ENCODE assay signal across 8 mouse cellular contexts in the genomic region with DNA sequence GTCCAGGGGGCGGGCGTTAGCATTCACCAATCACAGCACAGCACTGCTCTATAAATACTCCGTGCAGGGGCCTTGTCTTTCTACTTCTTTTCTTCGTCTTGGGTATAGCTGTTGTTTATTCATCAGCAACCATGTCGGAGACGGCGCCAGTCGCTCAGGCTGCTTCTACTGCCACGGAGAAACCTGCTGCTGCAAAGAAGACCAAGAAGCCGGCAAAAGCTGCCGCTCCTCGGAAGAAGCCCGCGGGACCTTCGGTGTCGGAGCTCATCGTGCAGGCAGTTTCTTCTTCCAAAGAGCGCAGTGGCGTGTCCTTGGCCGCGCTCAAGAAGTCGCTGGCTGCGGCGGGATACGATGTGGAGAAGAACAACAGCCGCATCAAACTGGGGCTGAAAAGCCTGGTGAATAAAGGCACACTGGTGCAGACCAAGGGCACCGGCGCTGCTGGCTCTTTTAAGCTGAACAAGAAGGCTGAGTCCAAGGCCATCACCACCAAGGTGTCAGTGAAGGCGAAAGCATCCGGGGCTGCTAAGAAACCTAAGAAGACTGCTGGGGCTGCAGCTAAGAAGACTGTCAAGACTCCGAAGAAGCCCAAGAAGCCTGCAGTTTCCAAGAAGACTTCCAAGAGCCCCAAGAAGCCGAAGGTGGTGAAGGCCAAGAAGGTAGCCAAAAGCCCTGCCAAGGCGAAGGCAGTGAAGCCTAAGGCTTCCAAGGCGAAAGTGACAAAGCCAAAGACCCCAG. TPM values are rescaled to one million over a fixed set of nuclear protein-coding genes. Genes with fewer than 3 reads are reported as not detected.
DNase-seq lines count a peak whose midpoint lies in the region; ATAC-seq and TF ChIP-seq lines count a peak whose summit lies in the region.

Hist1h1a (plus strand) TSS at position 81 of the 738 bp plus-strand sequence.

- H3K4me1 ChIP-seq in bone marrow macrophage, adult 2 months (ENCODE audit: control insufficient read depth, insufficient read depth, low read length) = peaks cover 24% of the 10 kb centered on the region
- H3K4me1 ChIP-seq in heart, embryonic 12.5 days (replicated peaks) = peaks cover 26% of the 10 kb centered on the region
- H3K4me1 ChIP-seq in kidney, postnatal 0 days (replicated peaks; ENCODE audit: insufficient read depth, low read length) = peaks cover 17% of the 10 kb centered on the region
- peaks cover 27 to 37% of the 10 kb centered on the region in 2 experiments for H3K4me1 ChIP-seq in liver, embryonic 14.5 days (replicated peaks; ENCODE audit: control insufficient read depth in 2 of 2, insufficient read depth in 2 of 2, low read length in 1 of 2)
- H3K4me1 ChIP-seq in stomach, embryonic 15.5 days = peaks cover 15% of the 10 kb centered on the region

- ATAC-seq in erythroblast, adult 5-6 weeks (replicated peaks; ENCODE audit: low FRiP score, poor library complexity, severe bottlenecking) = peak; percentile 65
- peak; percentile 78 for ATAC-seq in heart, embryonic 12.5 days (ENCODE audit: insufficient number of reproducible peaks, low FRiP score)
- peak; percentile 70 for ATAC-seq in kidney, postnatal 0 days (replicated peaks; ENCODE audit: low FRiP score, low read depth)
- ATAC-seq in liver, embryonic 14.5 days (ENCODE audit: insufficient read depth) = peak; percentile 27
- peak; percentile 74 for ATAC-seq in stomach, embryonic 15.5 days (ENCODE audit: insufficient read depth, low FRiP score, low read depth)

- WGBS in heart, embryonic 12.5 days = 3% methylated on average over 34 of the region's 34 CpGs
- WGBS in kidney, postnatal 0 days = 3% methylated on average over 34 of the region's 34 CpGs
- WGBS in liver, embryonic 14.5 days (ENCODE audit: insufficient replicate concordance) = 2% methylated on average over 34 of the region's 34 CpGs
- WGBS in stomach, embryonic 15.5 days = 2% methylated on average over 34 of the region's 34 CpGs

- no peaks in the 10 kb centered on the region for H3K9me3 ChIP-seq in heart, embryonic 12.5 days (replicated peaks)
- H3K9me3 ChIP-seq in kidney, postnatal 0 days (replicated peaks; ENCODE audit: low read length) = no peaks in the 10 kb centered on the region
- H3K9me3 ChIP-seq in liver, embryonic 14.5 days (ENCODE audit: control insufficient read depth, low read length) = no peaks in the 10 kb centered on the region
- no peaks in the 10 kb centered on the region for H3K9me3 ChIP-seq in stomach, embryonic 15.5 days

- H3K9ac ChIP-seq in heart, embryonic 12.5 days = peak within 1 kb of the TSS; percentile 81
- H3K9ac ChIP-seq in kidney, postnatal 0 days (ENCODE audit: low read depth, low read length) = peak within 1 kb of the TSS; percentile 57
- H3K9ac ChIP-seq in liver, embryonic 14.5 days (replicated peaks) = peak within 1 kb of the TSS; percentile 93
- peak within 1 kb of the TSS; percentile 45 for H3K9ac ChIP-seq in stomach, embryonic 15.5 days

- 0 out of 2 replicates have a peak, but pooled peaks have one; percentile 80 for TF ChIP-seq POLR2A in bone marrow macrophage, adult 2 months (IDR thresholded peaks at IDR 0.05; ENCODE audit: borderline replicate concordance, low read depth, low read length)

- peak within 1 kb of the TSS; percentile 59 for H3K4me3 ChIP-seq in bone marrow macrophage, adult 2 months (ENCODE audit: insufficient read depth, low read length)
- H3K4me3 ChIP-seq in heart, embryonic 12.5 days = peak within 1 kb of the TSS; percentile 57
- peak within 1 kb of the TSS; percentile 42 for H3K4me3 ChIP-seq in kidney, postnatal 0 days (replicated peaks; ENCODE audit: low read depth, low read length)
- H3K4me3 ChIP-seq in liver, embryonic 14.5 days (ENCODE audit: insufficient read depth in 1 of 2, low read depth in 2 of 2, low read length in 2 of 2) = peak within 1 kb of the TSS; percentile 60 to 62
- peak within 1 kb of the TSS; percentile 55 for H3K4me3 ChIP-seq in stomach, embryonic 15.5 days (replicated peaks)

- H3K36me3 ChIP-seq in heart, embryonic 12.5 days = no peaks in the 10 kb centered on the region
- H3K36me3 ChIP-seq in kidney, postnatal 0 days (ENCODE audit: insufficient read depth, low read length) = no peaks in the 10 kb centered on the region
- no peaks in the 10 kb centered on the region for H3K36me3 ChIP-seq in liver, embryonic 14.5 days (replicated peaks; ENCODE audit: control insufficient read depth, insufficient read depth, low read depth)
- no peaks in the 10 kb centered on the region for H3K36me3 ChIP-seq in stomach, embryonic 15.5 days

- no peak for TF ChIP-seq CTCF in bone marrow macrophage, adult 2 months (IDR thresholded peaks at IDR 0.05; ENCODE audit: low read depth, low read length)
- no peak for TF ChIP-seq CTCF in kidney, postnatal 0 days (IDR thresholded peaks at IDR 0.05; ENCODE audit: low read depth)
- TF ChIP-seq CTCF in liver, embryonic 14.5 days (IDR thresholded peaks at IDR 0.05; ENCODE audit: low read depth) = no peak

- peak; percentile 87 to 89 for DNase-seq in B cell, adult 2 months
- peak; percentile 99 for DNase-seq in kidney, postnatal 0 days (ENCODE audit: low spot score)
- DNase-seq in liver, embryonic 14.5 days (ENCODE audit: low read depth in 3 of 3, low spot score in 3 of 3) = peak in 2 of 3 experiments; percentile 89 to 91
- DNase-seq in neural tube, embryonic 10.5 days (ENCODE audit: extremely low spot score, low spot score) = peak; percentile 89

- peak within 1 kb of the TSS; percentile 72 for H3K27ac ChIP-seq in bone marrow macrophage, adult 2 months (ENCODE audit: insufficient read depth, low read depth, low read length)
- H3K27ac ChIP-seq in heart, embryonic 12.5 days (ENCODE audit: poor library complexity, severe bottlenecking) = peak within 1 kb of the TSS; percentile 94
- H3K27ac ChIP-seq in kidney, postnatal 0 days = peak within 1 kb of the TSS; percentile 89
- peak within 1 kb of the TSS; percentile 99 for H3K27ac ChIP-seq in liver, embryonic 14.5 days
- peak within 1 kb of the TSS; percentile 92 for H3K27ac ChIP-seq in stomach, embryonic 15.5 days

- no peaks in the 10 kb centered on the region for H3K27me3 ChIP-seq in heart, embryonic 12.5 days (replicated peaks)
- H3K27me3 ChIP-seq in kidney, postnatal 0 days (ENCODE audit: insufficient read depth, low read length) = no peaks in the 10 kb centered on the region
- no peaks in the 10 kb centered on the region for H3K27me3 ChIP-seq in liver, embryonic 14.5 days (ENCODE audit: control insufficient read depth, insufficient read depth, low read length)
- no peaks in the 10 kb centered on the region for H3K27me3 ChIP-seq in stomach, embryonic 15.5 days (replicated peaks)

- peak within 1 kb of the TSS; percentile 80 for H3K4me2 ChIP-seq in heart, embryonic 12.5 days
- H3K4me2 ChIP-seq in kidney, postnatal 0 days (ENCODE audit: low read length) = peak within 1 kb of the TSS; percentile 76
- H3K4me2 ChIP-seq in liver, embryonic 14.5 days (ENCODE audit: low read depth) = peak within 1 kb of the TSS; percentile 88
- H3K4me2 ChIP-seq in stomach, embryonic 15.5 days = peak within 1 kb of the TSS; percentile 89

- TF ChIP-seq EP300 in liver, embryonic 14.5 days (IDR thresholded peaks at IDR 0.05; ENCODE audit: low read depth) = peak; percentile 72

RNA-seq across cellular contexts. Expression of gene Hist1h1a, which starts in this region (rescaled TPM):
- not detected in 2 replicates for polyA plus RNA-seq in bone marrow macrophage, adult 2 months (2012; ENCODE audit: insufficient read depth, insufficient read length, missing spikeins)
- 106 and 128 TPM in 2 replicates for total RNA-seq in erythroblast, adult 5-6 weeks (2015; ENCODE audit: low replicate concordance)
- total RNA-seq in erythroblast, adult 5-6 weeks (2017; ENCODE audit: low replicate concordance) = 1,089 and 2,054 TPM in 2 replicates
- 0.54 and 1.4 TPM in 2 replicates for polyA plus RNA-seq in heart, embryonic 12.5 days (2016; fragmentation: Nextera tagmentation; extraction: Ambion mirVana)
- polyA plus RNA-seq in kidney, postnatal 0 days (2015; fragmentation: Nextera tagmentation; extraction: Ambion mirVana) = 1.3 and 1.8 TPM in 2 replicates
- polyA plus RNA-seq in liver, embryonic 14.5 days (2012; rRNA removed) = 7.6 and 11.9 TPM in 2 replicates
- polyA plus RNA-seq in liver, embryonic 14.5 days (2014; fragmentation: Nextera tagmentation; extraction: Ambion mirVana) = 6.3 and 7.4 TPM in 2 replicates
- 2.0 and 2.9 TPM in 2 replicates for polyA plus RNA-seq in stomach, embryonic 15.5 days (2015; fragmentation: Nextera tagmentation; extraction: Ambion mirVana)

Comparison
In these comparisons a context has a peak if more than half of its experiments do, and no peak if none do; other contexts are left out.
1. Peak in every context shown above with its lines: DNase-seq, ATAC-seq, H3K4me3 ChIP-seq and H3K27ac ChIP-seq.
2. ATAC-seq: peak in every context shown above with its lines; median percentile 78 in heart, embryonic 12.5 days; 74 in stomach, embryonic 15.5 days; 70 in kidney, postnatal 0 days; 65 in erythroblast, adult 5-6 weeks; 27 in liver, embryonic 14.5 days.